Mouse (Mus musculus): ENCODE results near the gene Plekhg1.
A peak's percentile ranks its signal among the peaks of the same experiment; 100 is the strongest.

GRCm38 (mm10) chr10:3834678-3835077, 94.5 kb downstream of the Plekhg1 start:
- no peak for TF ChIP-seq CTCF (IDR thresholded peaks at IDR 0.05)
- 0 out of 2 replicates have a peak, but pooled peaks have one; percentile 46 for TF ChIP-seq EP300 (IDR thresholded peaks at IDR 0.05; ENCODE audit: insufficient read depth, low read depth, low read length)
